11 mouse cellular contexts compared by ENCODE assay signal in genomic region chr12:110078081-110078505, GRCm38 (mm10).
DNase-seq lines count a peak whose midpoint lies in the region; ATAC-seq and TF ChIP-seq lines count a peak whose summit lies in the region.
"Had no signal": no experiment of that assay in that cellular context is flagged by ENCODE, and none has a peak within 500 bp of the region (broad histone marks: within the 10 kb centered on the region; RNA-seq: fewer than 3 reads in every experiment).

No protein-coding gene starts in this region.

- H3K27me3 ChIP-seq in heart, embryonic 12.5 days (replicated peaks): no peaks in the 10 kb centered on the region
- H3K27me3 ChIP-seq in heart, embryonic 16.5 days (ENCODE audit: control insufficient read depth, insufficient read depth, low read length): no peaks in the 10 kb centered on the region
- no peaks in the 10 kb centered on the region for H3K27me3 ChIP-seq in stomach, postnatal 0 days (ENCODE audit: control insufficient read depth, insufficient read depth, low read length)
- H3K27me3 ChIP-seq in liver, embryonic 11.5 days (replicated peaks; ENCODE audit: control insufficient read depth, insufficient read depth, low read length): no peaks in the 10 kb centered on the region
- no peaks in the 10 kb centered on the region for H3K27me3 ChIP-seq in liver, embryonic 12.5 days (replicated peaks)

- ATAC-seq in heart, embryonic 12.5 days (ENCODE audit: insufficient number of reproducible peaks, low FRiP score): no peak
- 0 out of 2 replicates have a peak, but pooled peaks have one; percentile 31 for ATAC-seq in heart, embryonic 16.5 days (replicated peaks; ENCODE audit: extremely low read depth, insufficient read depth, low FRiP score)
- peak; percentile 48; the same call in 1 of the 2 replicates for ATAC-seq in stomach, postnatal 0 days (ENCODE audit: low FRiP score, low TSS enrichment)
- ATAC-seq in liver, embryonic 11.5 days (replicated peaks; ENCODE audit: low FRiP score): no peak
- no peak for ATAC-seq in liver, embryonic 12.5 days

- no peak overlapping the region for H3K4me2 ChIP-seq in heart, embryonic 12.5 days
- no peak overlapping the region for H3K4me2 ChIP-seq in heart, embryonic 16.5 days (ENCODE audit: low read depth, low read length)
- H3K4me2 ChIP-seq in stomach, postnatal 0 days (replicated peaks; ENCODE audit: low read depth): no peak overlapping the region
- H3K4me2 ChIP-seq in liver, embryonic 11.5 days: no peak overlapping the region
- H3K4me2 ChIP-seq in liver, embryonic 12.5 days: no peak overlapping the region
- H3K4me2 ChIP-seq: limb, embryonic 15.5 days had no signal

- no peak overlapping the region for H3K4me3 ChIP-seq in heart, embryonic 12.5 days
- H3K4me3 ChIP-seq in heart, embryonic 16.5 days (ENCODE audit: low read length): no peak overlapping the region
- no peak overlapping the region for H3K4me3 ChIP-seq in stomach, postnatal 0 days (ENCODE audit: low read depth, low read length)
- H3K4me3 ChIP-seq in liver, embryonic 11.5 days (ENCODE audit: low read depth, low read length): no peak overlapping the region
- H3K4me3 ChIP-seq in liver, embryonic 12.5 days: no peak overlapping the region
- H3K4me3 ChIP-seq: limb, embryonic 15.5 days had no signal

- no peak for TF ChIP-seq CTCF in stomach, postnatal 0 days (IDR thresholded peaks at IDR 0.05; ENCODE audit: low read depth)

- no peak for TF ChIP-seq EP300 in stomach, postnatal 0 days (optimal IDR thresholded peaks at IDR 0.05)

- H3K36me3 ChIP-seq in heart, embryonic 12.5 days: no peaks in the 10 kb centered on the region
- no peaks in the 10 kb centered on the region for H3K36me3 ChIP-seq in heart, embryonic 16.5 days (ENCODE audit: control insufficient read depth, insufficient read depth)
- H3K36me3 ChIP-seq in stomach, postnatal 0 days (ENCODE audit: control insufficient read depth, insufficient read depth, low read length): no peaks in the 10 kb centered on the region
- H3K36me3 ChIP-seq in liver, embryonic 11.5 days (ENCODE audit: control insufficient read depth, insufficient read depth, low read length): no peaks in the 10 kb centered on the region
- no peaks in the 10 kb centered on the region for H3K36me3 ChIP-seq in liver, embryonic 12.5 days
- H3K36me3 ChIP-seq: limb, embryonic 15.5 days had no signal

- peaks cover 3% of the 10 kb centered on the region; the same call in 1 of the 2 replicates for H3K4me1 ChIP-seq in heart, embryonic 12.5 days (replicated peaks)
- no peaks in the 10 kb centered on the region for H3K4me1 ChIP-seq in heart, embryonic 16.5 days (ENCODE audit: control insufficient read depth, insufficient read depth, low read length)
- no peaks in the 10 kb centered on the region for H3K4me1 ChIP-seq in stomach, postnatal 0 days (replicated peaks; ENCODE audit: control insufficient read depth, insufficient read depth)
- H3K4me1 ChIP-seq in liver, embryonic 11.5 days (replicated peaks; ENCODE audit: control insufficient read depth, insufficient read depth, low read length): no peaks in the 10 kb centered on the region
- no peaks in the 10 kb centered on the region for H3K4me1 ChIP-seq in liver, embryonic 12.5 days

- DNase-seq in heart, adult 18-20 months: peak; percentile 73 to 83
- peak; percentile 56 to 76 for DNase-seq in kidney, postnatal 25 days
- DNase-seq in stomach, postnatal 0 days (ENCODE audit: low spot score): no peak
- no peak for DNase-seq in liver, embryonic 11.5 days (ENCODE audit: low spot score)
- DNase-seq in spleen, adult 18-20 months: no peak
- DNase-seq: cerebellum, adult 2 months; right cerebral cortex, postnatal 25 days had no signal

- no peak overlapping the region for H3K9ac ChIP-seq in heart, embryonic 12.5 days
- H3K9ac ChIP-seq in heart, embryonic 16.5 days (ENCODE audit: low read length): no peak overlapping the region
- H3K9ac ChIP-seq in stomach, postnatal 0 days (ENCODE audit: low read length): no peak overlapping the region
- no peak overlapping the region for H3K9ac ChIP-seq in liver, embryonic 11.5 days (ENCODE audit: low read depth, low read length)
- H3K9ac ChIP-seq in liver, embryonic 12.5 days: no peak overlapping the region
- H3K9ac ChIP-seq: limb, embryonic 15.5 days had no signal

- 0 out of 2 replicates have a peak, but pooled peaks cover 3% of the 10 kb centered on the region for H3K9me3 ChIP-seq in heart, embryonic 12.5 days (replicated peaks)
- no peaks in the 10 kb centered on the region for H3K9me3 ChIP-seq in heart, embryonic 16.5 days (replicated peaks; ENCODE audit: control insufficient read depth, low read length)
- H3K9me3 ChIP-seq in stomach, postnatal 0 days (ENCODE audit: control insufficient read depth, low read length): no peaks in the 10 kb centered on the region; the same call in 1 of the 2 replicates
- H3K9me3 ChIP-seq in liver, embryonic 11.5 days (ENCODE audit: control insufficient read depth, low read length): no peaks in the 10 kb centered on the region
- no peaks in the 10 kb centered on the region for H3K9me3 ChIP-seq in liver, embryonic 12.5 days (replicated peaks)
- H3K9me3 ChIP-seq: limb, embryonic 15.5 days had no signal

- H3K27ac ChIP-seq in heart, embryonic 12.5 days (ENCODE audit: poor library complexity, severe bottlenecking): no peak overlapping the region
- no peak overlapping the region for H3K27ac ChIP-seq in heart, embryonic 16.5 days (ENCODE audit: low read length)
- H3K27ac ChIP-seq in stomach, postnatal 0 days (replicated peaks): peak overlapping the region; percentile 50; the same call in 1 of the 2 replicates
- no peak overlapping the region for H3K27ac ChIP-seq in liver, embryonic 11.5 days (ENCODE audit: low read depth, low read length)
- no peak overlapping the region for H3K27ac ChIP-seq in liver, embryonic 12.5 days
- H3K27ac ChIP-seq: limb, embryonic 15.5 days had no signal

- WGBS in heart, embryonic 12.5 days: 75% methylated on average over 13 of the region's 13 CpGs
- 63% methylated on average over 13 of the region's 13 CpGs for WGBS in heart, embryonic 16.5 days
- 40% methylated on average over 13 of the region's 13 CpGs for WGBS in stomach, postnatal 0 days
- WGBS in liver, embryonic 11.5 days: 76% methylated on average over 13 of the region's 13 CpGs
- WGBS in liver, embryonic 12.5 days (ENCODE audit: insufficient replicate concordance): 65% methylated on average over 13 of the region's 13 CpGs

Comparison
In these comparisons a context has a peak if more than half of its experiments do, and no peak if none do; other contexts are left out.
1. ATAC-seq: peak in heart, embryonic 16.5 days (single experiment) and stomach, postnatal 0 days (single experiment); none in heart, embryonic 12.5 days (single experiment), liver, embryonic 11.5 days (single experiment) and liver, embryonic 12.5 days (single experiment).
2. DNase-seq: peak in heart, adult 18-20 months (2 of 2) and kidney, postnatal 25 days (2 of 2); none in stomach, postnatal 0 days (single experiment), liver, embryonic 11.5 days (single experiment) and spleen, adult 18-20 months (0 of 2).